Mouse (Mus musculus): ENCODE measurements around the gene Vipr1. TPM values are rescaled to one million over a fixed set of nuclear protein-coding genes. Genes with fewer than 3 reads are reported as not detected.

Vipr1 gene
- polyA plus RNA-seq, 1 experiment from 2014 or later = 0.44 TPM

GRCm38 (mm10) chr9:121690200-121690651 lies 47.7 kb downstream of the Vipr1 start:
- peak; percentile 90 for ATAC-seq (ENCODE audit: low FRiP score)
- peak overlapping the region; percentile 89 for H3K27ac ChIP-seq
- peaks cover 71% of the 10 kb centered on the region for H3K36me3 ChIP-seq
- H3K4me2 ChIP-seq (replicated peaks) = peak overlapping the region; percentile 37
- 35% methylated on average over 15 of the region's 15 CpGs for WGBS
- no peaks in the 10 kb centered on the region for H3K9me3 ChIP-seq (replicated peaks)
- peaks cover 20% of the 10 kb centered on the region for H3K4me1 ChIP-seq
- H3K27me3 ChIP-seq = no peaks in the 10 kb centered on the region
- peak overlapping the region; percentile 4; the same call in 1 of the 2 replicates for H3K4me3 ChIP-seq
- H3K9ac ChIP-seq = no peak overlapping the region

DNA sequence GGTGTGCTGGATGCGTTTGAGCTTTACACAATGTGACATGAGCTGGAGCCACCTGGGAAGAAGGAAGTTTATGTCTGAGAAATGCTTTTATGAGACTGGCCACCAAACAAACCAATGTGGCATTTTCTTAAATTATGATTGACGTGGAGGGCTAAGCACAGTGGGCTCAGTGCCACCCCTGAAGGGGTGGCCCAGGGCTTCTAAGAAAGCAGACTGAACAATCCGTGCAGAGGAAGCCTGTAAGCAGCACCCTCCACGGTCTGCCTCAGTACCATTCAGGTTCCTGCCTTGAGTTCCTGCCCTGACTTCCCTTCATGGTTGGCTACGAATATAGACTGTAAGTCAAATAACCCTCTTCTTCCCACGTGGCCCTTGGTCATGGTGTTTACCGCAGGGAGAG lies 48.2 kb downstream of the Vipr1 start:
- Histone ChIP-seq H3K4me3 (no peak overlapping the region), H3K4me1 (peaks cover 20% of the 10 kb centered on the region), H3K4me2 (replicated peaks) (peak overlapping the region; percentile 37), H3K27me3 (no peaks in the 10 kb centered on the region), H3K36me3 (peaks cover 69% of the 10 kb centered on the region), H3K9ac (no peak overlapping the region), H3K27ac (peak overlapping the region; percentile 89), H3K9me3 (replicated peaks) (no peaks in the 10 kb centered on the region)
- ATAC-seq (ENCODE audit: low FRiP score) = peak; percentile 57
- WGBS = 81% methylated on average over 7 of the region's 7 CpGs

- no peak for ATAC-seq (ENCODE audit: low FRiP score)
- Histone ChIP-seq H3K4me1 (peaks cover 18% of the 10 kb centered on the region), H3K27ac (no peak overlapping the region), H3K4me3 (no peak overlapping the region), H3K4me2 (replicated peaks) (no peak overlapping the region), H3K36me3 (peaks cover 60% of the 10 kb centered on the region), H3K9ac (no peak overlapping the region), H3K9me3 (replicated peaks) (0 out of 2 replicates have a peak, but pooled peaks cover 5% of the 10 kb centered on the region), H3K27me3 (no peaks in the 10 kb centered on the region)
- WGBS = 71% methylated on average over 12 of the region's 12 CpGs
Observed at GRCm38 (mm10) chr9:121694736-121695135, 52.2 kb downstream of the Vipr1 start.

DNA sequence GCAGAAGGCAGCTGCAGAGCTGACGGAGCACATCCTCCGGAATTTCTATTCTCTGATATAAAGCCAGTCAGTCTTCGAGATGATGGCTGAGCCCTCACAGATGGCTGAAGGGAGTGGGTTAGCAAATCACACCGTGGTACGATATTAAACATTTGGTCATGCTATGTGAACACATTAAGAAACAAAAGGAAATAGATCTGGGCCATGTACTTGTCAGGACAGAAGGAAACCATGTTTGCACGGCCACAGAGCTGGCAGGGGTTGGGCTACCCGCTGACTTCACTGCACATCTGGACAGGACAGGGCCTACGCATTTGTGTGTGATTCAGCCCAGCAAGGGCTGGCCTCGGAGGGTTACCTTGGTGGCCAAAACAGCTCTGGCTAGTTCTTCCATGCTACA lies 54.1 kb downstream of the Vipr1 start:
- Histone ChIP-seq H3K9ac (no peak overlapping the region), H3K4me2 (replicated peaks) (no peak overlapping the region), H3K36me3 (peaks cover 58% of the 10 kb centered on the region), H3K27ac (no peak overlapping the region), H3K4me1 (peaks cover 2% of the 10 kb centered on the region; the same call in 1 of the 2 replicates), H3K9me3 (replicated peaks) (0 out of 2 replicates have a peak, but pooled peaks cover 5% of the 10 kb centered on the region), H3K27me3 (no peaks in the 10 kb centered on the region), H3K4me3 (no peak overlapping the region)
- no peak for ATAC-seq (ENCODE audit: low FRiP score)
- WGBS = 91% methylated on average over 9 of the region's 9 CpGs

DNA sequence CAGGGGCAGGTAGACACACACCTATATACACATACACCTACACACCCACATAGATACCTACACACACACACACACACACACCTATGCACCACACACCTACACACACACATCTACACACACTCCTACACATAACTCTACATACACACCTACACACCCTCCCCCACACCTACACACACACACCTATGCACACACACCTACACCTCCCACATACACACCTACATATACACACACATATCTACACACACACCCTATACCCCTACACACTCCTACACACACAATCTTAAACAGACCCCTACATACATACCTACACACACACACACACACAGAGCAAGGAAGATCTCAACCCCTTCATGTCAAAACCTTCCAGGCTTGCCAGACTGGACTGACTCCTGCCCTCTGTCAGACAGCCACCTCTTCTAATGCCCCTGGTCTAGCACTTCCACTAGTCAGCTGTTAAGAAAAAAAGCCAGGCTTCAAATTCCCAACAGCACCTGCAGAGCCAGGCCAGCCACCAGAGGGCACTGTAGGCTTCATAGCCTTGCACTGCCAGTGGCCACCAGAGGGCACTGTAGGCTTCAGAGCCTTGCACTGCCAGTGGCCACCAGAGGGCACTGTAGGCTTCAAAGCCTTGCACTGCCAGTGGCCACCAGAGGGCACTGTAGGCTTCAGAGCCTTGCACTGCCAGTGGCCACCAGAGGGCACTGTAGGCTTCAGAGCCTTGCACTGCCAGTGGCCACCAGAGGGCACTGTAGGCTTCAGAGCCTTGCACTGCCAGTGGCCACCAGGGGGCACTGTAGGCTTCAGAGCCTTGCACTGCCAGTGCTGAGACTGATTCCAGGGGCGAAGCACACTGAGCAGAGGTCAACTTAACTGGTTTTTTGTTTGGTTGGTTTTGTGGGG lies 54.9 kb downstream of the Vipr1 start:
- ATAC-seq (ENCODE audit: low FRiP score) = no peak
- H3K9ac ChIP-seq = no peak overlapping the region
- H3K4me3 ChIP-seq = no peak overlapping the region
- no peak overlapping the region for H3K4me2 ChIP-seq (replicated peaks)
- 0 out of 2 replicates have a peak, but pooled peaks cover 5% of the 10 kb centered on the region for H3K9me3 ChIP-seq (replicated peaks)
- peaks cover 4% of the 10 kb centered on the region; the same call in 1 of the 2 replicates for H3K4me1 ChIP-seq
- H3K27ac ChIP-seq = no peak overlapping the region
- H3K36me3 ChIP-seq = peaks cover 53% of the 10 kb centered on the region
- 96% methylated on average over 1 of the region's 1 CpGs for WGBS
- H3K27me3 ChIP-seq = no peaks in the 10 kb centered on the region

GRCm38 (mm10) chr9:121704261-121704645 lies 61.7 kb downstream of the Vipr1 start:
- Histone ChIP-seq H3K27ac (peak overlapping the region; percentile 79; the same call in 1 of the 2 replicates), H3K4me2 (replicated peaks) (peak overlapping the region; percentile 93), H3K4me1 (peaks cover 31% of the 10 kb centered on the region), H3K27me3 (0 out of 2 replicates have a peak, but pooled peaks cover 3% of the 10 kb centered on the region), H3K4me3 (peak overlapping the region; percentile 83), H3K9me3 (replicated peaks) (no peaks in the 10 kb centered on the region), H3K9ac (peak overlapping the region; percentile 86), H3K36me3 (peaks cover 11% of the 10 kb centered on the region)
- ATAC-seq (ENCODE audit: low FRiP score) = no peak
- WGBS = 37% methylated on average over 11 of the region's 11 CpGs

GRCm38 (mm10) chr9:121704646-121705625 lies 62.4 kb downstream of the Vipr1 start, which contains the start of gene Sec22c:
Sec22c (minus strand) TSS chr9:121705490.
- 0 out of 2 replicates have a peak, but pooled peaks cover 3% of the 10 kb centered on the region for H3K27me3 ChIP-seq
- 2% methylated on average over 63 of the region's 69 CpGs for WGBS
- H3K4me2 ChIP-seq (replicated peaks) = peak within 1 kb of the TSS; percentile 93
- no peaks in the 10 kb centered on the region for H3K9me3 ChIP-seq (replicated peaks)
- ATAC-seq (ENCODE audit: low FRiP score) = peak; percentile 98
- 0 out of 2 replicates have a peak, but pooled peaks cover 6% of the 10 kb centered on the region for H3K36me3 ChIP-seq
- peak within 1 kb of the TSS; percentile 86 for H3K9ac ChIP-seq
- H3K27ac ChIP-seq = peak within 1 kb of the TSS; percentile 79
- H3K4me1 ChIP-seq = peaks cover 34% of the 10 kb centered on the region
- H3K4me3 ChIP-seq = peak within 1 kb of the TSS; percentile 83

- Histone ChIP-seq H3K27ac (no peak overlapping the region), H3K9me3 (replicated peaks) (no peaks in the 10 kb centered on the region), H3K4me1 (peaks cover 39% of the 10 kb centered on the region), H3K4me2 (replicated peaks) (no peak overlapping the region), H3K4me3 (no peak overlapping the region), H3K36me3 (no peaks in the 10 kb centered on the region), H3K9ac (no peak overlapping the region), H3K27me3 (0 out of 2 replicates have a peak, but pooled peaks cover 3% of the 10 kb centered on the region)
- ATAC-seq (ENCODE audit: low FRiP score) = no peak
- 83% methylated on average over 6 of the region's 6 CpGs for WGBS
Observed at GRCm38 (mm10) chr9:121706029-121706675, 63.6 kb downstream of the Vipr1 start.

DNA sequence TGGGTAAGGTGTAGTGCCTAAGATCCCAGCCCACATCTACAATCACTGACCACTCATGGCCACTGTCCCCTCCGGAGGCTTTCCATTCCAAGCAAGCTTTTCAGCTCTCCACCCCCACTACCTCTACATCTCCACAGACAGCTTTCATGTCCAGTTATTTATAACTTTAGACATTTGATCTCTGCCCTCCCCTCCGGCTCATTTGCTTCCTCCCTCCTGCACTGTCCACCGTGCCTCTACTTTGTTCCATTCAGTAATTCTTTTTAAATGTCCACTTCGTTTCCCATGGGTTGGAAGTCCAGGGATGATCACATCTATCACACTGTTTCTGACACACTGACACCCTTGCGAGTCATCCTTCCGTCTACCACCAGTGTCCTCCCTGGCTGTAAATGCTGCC lies 65.3 kb downstream of the Vipr1 start:
- H3K4me2 ChIP-seq (replicated peaks) = no peak overlapping the region
- H3K27me3 ChIP-seq = 0 out of 2 replicates have a peak, but pooled peaks cover 3% of the 10 kb centered on the region
- no peak overlapping the region for H3K27ac ChIP-seq
- H3K9me3 ChIP-seq (replicated peaks) = no peaks in the 10 kb centered on the region
- H3K36me3 ChIP-seq = peaks cover 2% of the 10 kb centered on the region
- peaks cover 48% of the 10 kb centered on the region for H3K4me1 ChIP-seq
- no peak overlapping the region for H3K9ac ChIP-seq
- 68% methylated on average over 6 of the region's 6 CpGs for WGBS
- H3K4me3 ChIP-seq = no peak overlapping the region
- ATAC-seq (ENCODE audit: low FRiP score) = no peak

- no peak for ATAC-seq (ENCODE audit: low FRiP score)
- WGBS = 69% methylated on average over 7 of the region's 7 CpGs
- Histone ChIP-seq H3K36me3 (peaks cover 12% of the 10 kb centered on the region), H3K27me3 (0 out of 2 replicates have a peak, but pooled peaks cover 3% of the 10 kb centered on the region), H3K4me1 (peaks cover 39% of the 10 kb centered on the region), H3K9ac (peak overlapping the region; percentile 35; the same call in 1 of the 2 replicates), H3K9me3 (replicated peaks) (no peaks in the 10 kb centered on the region), H3K4me2 (replicated peaks) (no peak overlapping the region), H3K4me3 (no peak overlapping the region), H3K27ac (no peak overlapping the region)
Observed at GRCm38 (mm10) chr9:121708506-121709486, 66.3 kb downstream of the Vipr1 start.
